In the genomic region with DNA sequence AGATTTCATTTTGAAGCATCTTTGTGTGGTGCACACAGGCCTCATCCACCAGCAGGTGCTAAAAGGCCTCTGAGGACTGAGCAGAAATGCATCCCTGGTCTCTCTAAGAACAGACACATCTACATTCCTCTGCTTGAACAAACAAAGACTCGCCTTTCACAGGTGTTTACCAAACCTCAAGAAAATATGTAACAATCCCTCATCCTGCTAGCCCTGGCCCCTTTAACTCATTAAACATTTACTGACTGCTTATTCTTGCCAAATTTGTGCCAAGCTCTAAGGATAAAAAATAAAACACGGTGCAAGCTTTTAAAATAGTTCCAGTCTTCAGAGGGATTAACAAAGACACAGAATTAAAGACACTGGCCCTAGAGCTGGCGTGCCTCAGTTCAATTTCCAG, we compare ENCODE assay signal across 16 mouse cellular contexts. TPM values are rescaled to one million over a fixed set of nuclear protein-coding genes. Genes with fewer than 3 reads are reported as not detected.
"Had no signal": no experiment of that assay in that cellular context is flagged by ENCODE, and none has a peak within 500 bp of the region (broad histone marks: within the 10 kb centered on the region; RNA-seq: fewer than 3 reads in every experiment).

No protein-coding gene starts in this region.

- H3K4me3 ChIP-seq: liver, embryonic 13.5 days; liver, embryonic 15.5 days; megakaryocyte, embryonic 14.5 days; midbrain, embryonic 13.5 days; midbrain, embryonic 15.5 days; neural tube, embryonic 12.5 days; stomach, embryonic 15.5 days had no signal

- H3K4me1 ChIP-seq: liver, embryonic 13.5 days; liver, embryonic 15.5 days; midbrain, embryonic 13.5 days; midbrain, embryonic 15.5 days; neural tube, embryonic 12.5 days; stomach, embryonic 15.5 days had no signal

- H3K27ac ChIP-seq: liver, embryonic 13.5 days; liver, embryonic 15.5 days; macrophage; midbrain, embryonic 13.5 days; midbrain, embryonic 15.5 days; neural tube, embryonic 12.5 days; stomach, embryonic 15.5 days; stomach, postnatal 0 days had no signal

- H3K36me3 ChIP-seq: liver, embryonic 15.5 days had no signal

- H3K9me3 ChIP-seq: liver, embryonic 13.5 days; liver, embryonic 15.5 days; megakaryocyte, embryonic 14.5 days; midbrain, embryonic 13.5 days; midbrain, embryonic 15.5 days; neural tube, embryonic 12.5 days; stomach, embryonic 15.5 days had no signal

- H3K27me3 ChIP-seq: liver, embryonic 13.5 days; liver, embryonic 15.5 days; megakaryocyte, embryonic 14.5 days; midbrain, embryonic 13.5 days; midbrain, embryonic 15.5 days; neural tube, embryonic 12.5 days; stomach, embryonic 15.5 days had no signal

- DNase-seq: liver, embryonic 13.5 days; liver, postnatal 0 days; right cerebral cortex, postnatal 14 days; thymus, adult 2 months; thymus, postnatal 25 days had no signal

- H3K9ac ChIP-seq: liver, embryonic 13.5 days; liver, embryonic 15.5 days; liver, postnatal 0 days; midbrain, embryonic 13.5 days; midbrain, embryonic 15.5 days; neural tube, embryonic 12.5 days; stomach, embryonic 15.5 days had no signal

- ATAC-seq: liver, postnatal 0 days had no signal

- H3K4me2 ChIP-seq: liver, embryonic 11.5 days; liver, embryonic 13.5 days; liver, embryonic 15.5 days; midbrain, embryonic 11.5 days; midbrain, embryonic 13.5 days; midbrain, embryonic 15.5 days; neural tube, embryonic 12.5 days; stomach, embryonic 15.5 days had no signal

RNA-seq across cellular contexts. Expression of a gene that starts 19.8 kb away (rescaled TPM):
- polyA plus RNA-seq: neural tube, embryonic 14.5 days had no signal
